Mouse (Mus musculus) urinary bladder, postnatal 10 days (tissue): ENCODE data around the gene Trak1.

ENCODE experiments used
- DNase-seq: peaks from one replicate; pipeline ENCODE4 v3.0.0; 2022; ENCODE audit warnings: low spot score

The Trak1 gene

DNA sequence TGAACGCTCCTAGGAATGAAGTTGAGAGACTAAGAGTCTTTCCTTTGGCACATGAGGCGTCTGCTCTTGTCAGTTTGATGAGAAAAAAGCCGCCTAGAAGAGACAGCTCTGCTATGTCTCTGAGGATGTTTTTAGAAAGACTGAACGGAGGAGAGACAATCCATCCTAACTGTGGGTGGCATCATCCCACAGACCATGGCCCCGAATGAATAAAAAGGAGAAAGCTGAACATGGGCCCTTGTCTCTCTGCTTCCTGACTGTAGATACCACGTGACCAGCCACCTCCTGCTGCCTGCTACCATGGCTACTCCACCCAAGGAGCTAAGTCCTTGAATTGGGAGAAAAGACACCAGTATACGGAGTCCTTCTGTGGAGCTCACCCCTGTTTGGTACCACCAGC, 189.9 kb downstream of the Trak1 start:
- no peak for DNase-seq

DNA sequence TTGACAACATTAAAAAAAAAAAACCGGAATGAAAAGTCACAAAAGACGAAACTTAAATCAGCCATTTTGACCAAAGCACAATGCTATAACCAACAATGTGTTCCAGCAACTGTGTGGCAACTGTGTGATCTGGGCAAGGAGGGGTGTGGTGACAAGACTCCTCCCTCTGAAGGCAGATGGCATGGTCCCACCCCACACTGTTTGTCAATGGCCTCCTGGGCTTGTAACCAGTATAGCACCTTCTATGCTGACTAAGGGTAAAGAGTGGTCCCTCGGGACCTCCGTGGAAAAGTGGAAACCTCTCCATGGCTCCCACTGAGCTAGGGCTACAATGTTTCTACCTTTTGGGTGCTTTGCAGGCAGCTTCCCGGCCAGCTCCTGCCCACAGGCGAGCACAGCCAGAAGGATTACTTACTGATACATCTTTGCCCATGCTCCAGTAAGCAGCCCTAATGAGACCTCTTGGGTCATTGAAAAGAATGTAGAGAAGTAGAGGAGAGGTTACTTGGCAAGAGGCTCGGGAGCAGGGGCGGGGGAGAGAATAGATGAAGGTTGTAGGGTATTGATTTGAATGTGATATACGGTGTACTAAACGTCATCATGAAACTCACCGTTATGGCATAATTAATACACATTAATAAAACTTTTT, 194.4 kb downstream of the Trak1 start:
- no peak for DNase-seq

DNA sequence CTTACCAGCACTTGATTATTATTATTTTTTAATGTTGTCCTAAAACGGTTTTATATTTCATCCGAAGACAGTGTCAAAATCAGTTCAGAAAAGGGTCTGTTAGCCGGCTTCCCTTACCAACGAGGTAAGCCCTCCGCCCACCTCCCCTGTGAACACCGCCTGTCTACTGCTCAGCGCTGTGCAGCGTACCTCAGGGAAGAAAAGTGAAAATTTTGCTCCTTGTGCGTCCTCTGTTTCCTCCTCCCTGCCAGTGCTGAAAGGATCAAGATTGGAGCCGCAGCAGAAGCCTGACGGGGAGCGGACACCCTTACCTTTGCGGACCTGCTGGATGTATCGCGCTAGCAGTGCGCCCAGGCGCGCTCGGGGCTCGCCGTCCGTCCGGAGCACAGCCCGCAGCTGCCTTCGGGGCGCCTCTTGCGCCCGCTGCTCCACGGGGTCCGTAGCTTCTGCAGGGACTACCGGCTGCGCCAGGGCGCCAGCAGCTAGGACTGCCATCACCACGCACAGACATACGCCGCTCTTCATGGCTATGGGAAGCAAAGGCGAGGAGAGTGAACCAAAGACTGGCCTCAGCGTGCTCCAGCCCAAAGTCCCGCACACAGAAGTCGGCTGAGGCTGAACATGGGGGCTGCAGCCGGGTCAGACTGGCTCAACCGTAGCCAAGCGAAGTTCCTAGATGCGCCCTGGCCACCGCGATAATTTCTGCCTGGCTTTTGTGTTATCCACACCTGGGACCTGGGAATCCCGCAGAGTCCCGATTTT, 196.9 kb downstream of the Trak1 start:
- DNase-seq: no peak

DNA sequence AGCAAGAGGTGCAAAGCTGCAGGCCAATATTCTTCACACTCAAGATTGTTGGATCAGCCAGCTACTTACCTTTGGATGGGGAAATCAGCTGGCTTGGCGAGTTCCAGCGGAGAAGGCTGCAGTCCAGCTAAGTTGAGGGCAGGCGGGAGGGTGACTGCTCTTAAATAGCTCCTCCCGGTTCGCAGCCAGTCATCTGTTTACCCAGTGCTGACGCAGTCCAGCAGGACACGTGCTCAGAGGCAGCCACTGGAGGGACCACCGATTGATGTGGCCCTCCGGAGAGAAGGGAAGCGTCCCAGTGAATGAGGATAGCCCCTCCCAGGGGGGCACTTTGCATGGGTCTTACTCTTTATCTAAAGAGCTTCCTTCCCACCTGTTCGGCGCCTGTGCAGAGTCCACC, 198.2 kb downstream of the Trak1 start, which contains the start of gene Cck:
Gene Cck (minus strand): TSS at position 166 of the 400 bp plus-strand sequence.
- no peak for DNase-seq

DNA sequence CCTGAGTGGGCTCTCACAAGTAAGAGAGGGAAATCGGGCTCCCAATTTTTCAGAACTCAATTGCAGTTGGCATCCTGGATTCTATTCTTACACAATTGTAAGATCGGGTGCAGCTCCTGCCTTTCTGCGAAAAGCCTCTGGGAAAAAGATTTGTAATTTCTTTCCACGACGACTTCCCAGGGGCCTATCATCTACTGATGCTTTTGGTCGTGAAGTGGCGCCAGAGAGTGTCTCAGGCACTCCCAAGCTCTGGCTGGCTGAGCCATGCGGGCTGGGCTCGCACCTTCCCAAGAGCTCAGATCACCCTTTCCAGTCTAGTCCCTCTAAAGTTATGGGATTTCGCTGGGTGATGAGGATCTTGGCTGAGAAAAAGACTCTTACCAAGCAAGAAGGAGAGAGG, 198.8 kb downstream of the Trak1 start:
- DNase-seq: no peak

DNA sequence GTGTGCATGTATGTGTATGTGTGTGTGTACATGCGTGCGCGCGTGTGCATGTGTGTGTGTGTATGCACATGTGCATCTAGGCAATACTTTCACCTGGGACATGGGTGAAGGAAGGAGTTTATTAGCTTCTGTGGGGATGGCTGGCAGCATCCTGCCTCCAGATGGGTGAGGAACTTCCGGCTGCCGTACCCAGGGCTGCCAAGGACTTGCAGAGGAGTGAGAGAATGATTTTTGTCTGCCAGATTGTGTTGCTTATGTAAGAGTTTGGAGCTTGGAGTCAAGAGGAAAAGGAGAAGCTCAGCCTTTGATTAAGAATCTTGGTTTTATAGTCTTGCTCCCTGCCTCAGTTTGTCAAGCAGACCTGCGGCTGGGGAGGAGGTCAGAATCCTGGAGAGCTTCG, 208.0 kb downstream of the Trak1 start:
- no peak for DNase-seq

DNA sequence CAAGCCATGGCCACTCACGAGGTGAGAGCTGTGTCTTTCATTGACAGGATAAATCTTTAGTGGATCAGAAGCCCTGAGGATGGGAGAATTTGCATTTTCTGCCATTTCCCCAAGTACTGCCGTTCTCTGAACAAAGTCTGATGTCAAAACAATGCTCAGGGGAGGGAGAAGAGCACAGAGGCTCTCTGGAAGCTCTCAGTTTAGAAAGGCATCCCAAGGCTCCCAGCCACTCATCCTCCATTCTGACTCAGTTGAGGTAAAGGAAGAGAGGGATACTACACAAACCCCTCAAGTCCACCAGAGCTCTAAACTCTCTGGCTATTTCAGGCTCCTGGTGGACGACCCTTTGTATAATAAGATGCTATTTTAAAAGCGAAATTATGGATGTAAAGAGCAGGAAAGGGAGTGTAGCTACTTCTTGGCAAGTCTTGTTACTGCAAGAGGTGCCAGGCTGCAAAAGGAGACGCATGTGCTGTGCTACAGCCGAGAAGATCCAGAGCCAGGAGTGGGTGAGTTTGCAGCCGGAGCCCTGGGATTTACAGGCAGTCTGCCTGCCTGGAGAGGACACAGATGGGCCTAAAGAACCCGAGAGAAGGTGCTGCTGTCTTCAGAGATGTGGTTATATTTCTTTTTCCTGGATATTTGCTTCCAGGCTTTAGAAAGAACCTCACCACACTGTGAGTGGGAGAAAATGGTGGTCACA, 209.3 kb downstream of the Trak1 start:
- no peak for DNase-seq

DNA sequence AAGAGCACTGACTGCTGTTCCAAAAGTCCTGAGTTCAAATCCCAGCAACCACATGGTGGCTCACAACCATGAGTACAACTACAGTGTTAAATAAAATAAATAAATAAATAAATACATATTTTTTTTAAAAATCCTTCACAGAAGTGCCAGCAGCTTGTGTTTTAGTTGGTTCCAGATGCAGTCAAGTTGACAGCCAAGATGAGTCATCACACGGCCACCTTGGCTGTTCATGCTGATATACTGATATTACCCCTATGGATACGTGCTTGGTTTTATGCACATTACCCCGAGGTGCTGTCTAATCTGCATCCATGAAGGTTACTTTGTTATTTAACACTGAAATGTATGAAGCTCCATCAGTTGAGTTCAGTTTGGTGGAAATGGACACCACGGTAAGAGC, 214.6 kb downstream of the Trak1 start:
- DNase-seq: no peak

DNA sequence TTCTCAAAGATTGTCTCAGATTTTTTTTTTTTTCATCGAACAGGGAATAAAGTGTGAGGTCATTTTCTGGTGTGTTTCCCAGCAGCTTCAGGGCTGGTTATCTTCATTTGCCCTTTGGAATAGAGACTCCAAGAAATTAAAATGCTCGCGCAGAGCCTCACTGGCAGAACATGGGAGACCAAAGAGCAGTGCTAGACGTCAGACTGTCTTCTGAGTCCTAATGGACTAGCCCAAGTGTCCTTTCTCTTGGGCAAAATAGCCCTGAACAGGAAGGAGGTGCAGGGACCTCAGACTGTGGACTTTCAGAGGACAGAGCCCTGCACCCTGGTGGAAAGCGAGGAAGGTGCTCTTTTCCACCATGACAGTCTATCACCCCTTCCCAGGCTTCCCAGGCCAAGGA, 217.2 kb downstream of the Trak1 start:
- no peak for DNase-seq

DNA sequence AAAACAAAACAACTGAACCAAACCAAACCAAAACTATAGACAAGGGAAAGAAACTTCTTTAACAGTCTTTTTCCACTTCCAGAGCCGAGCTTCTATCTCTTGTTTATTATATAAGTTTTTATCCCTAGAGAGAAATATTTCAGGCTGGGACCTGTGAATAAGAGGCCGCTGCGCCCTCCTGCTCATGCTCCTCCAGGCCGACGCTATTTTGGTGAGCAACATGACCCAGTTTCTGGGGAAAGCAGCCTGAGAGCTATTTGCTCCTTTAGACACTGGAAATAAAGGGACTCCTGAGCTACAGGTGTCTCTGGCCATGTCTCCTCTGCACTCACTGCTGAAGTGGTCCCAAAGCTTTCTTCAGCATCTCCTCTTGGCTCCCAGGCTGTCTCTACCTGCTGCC, 222.7 kb downstream of the Trak1 start:
- DNase-seq: no peak
